30 mouse cellular contexts compared by ENCODE assay signal in the genomic region with DNA sequence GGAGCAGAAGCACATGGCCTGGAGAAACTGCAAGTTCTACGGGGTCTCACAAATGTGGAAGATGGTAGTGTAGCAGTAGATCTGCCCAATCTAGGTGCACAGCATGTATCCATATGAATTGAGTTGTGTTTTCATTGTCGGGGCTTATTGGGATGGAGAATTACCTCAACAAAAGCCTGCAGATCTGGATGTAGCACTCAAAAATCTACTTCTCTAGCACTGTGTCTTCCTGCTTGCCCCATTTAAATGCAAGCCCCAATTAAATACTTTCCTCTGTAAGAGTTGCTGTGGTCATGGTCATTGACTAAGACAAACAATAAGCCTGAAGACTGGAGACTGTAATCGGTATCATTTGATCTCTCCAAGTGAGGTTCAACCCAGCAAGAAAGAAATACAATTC.
"Had no signal": no experiment of that assay in that cellular context is flagged by ENCODE, and none has a peak within 500 bp of the region (broad histone marks: within the 10 kb centered on the region; RNA-seq: fewer than 3 reads in every experiment).

No protein-coding gene starts in this region.

- DNase-seq: gastrocnemius, adult 2 months; gastrocnemius, postnatal 10 days; gastrocnemius, postnatal 25 days; heart, adult 18-20 months; heart, postnatal 10 days; heart, postnatal 4 days; kidney, adult 2 months; kidney, adult 9 months; kidney, postnatal 10 days; kidney, postnatal 25 days; kidney, postnatal 4 days; liver; liver, embryonic 13.5 days; liver, postnatal 0 days had no signal

- H3K9me3 ChIP-seq: heart, embryonic 10.5 days; heart, embryonic 12.5 days; hindbrain, embryonic 10.5 days; hindbrain, embryonic 12.5 days; intestine, embryonic 15.5 days; kidney, embryonic 15.5 days; limb, embryonic 10.5 days; limb, embryonic 12.5 days; liver, embryonic 13.5 days; liver, embryonic 15.5 days had no signal

- H3K27ac ChIP-seq: gastrocnemius, adult 2 months; heart, embryonic 10.5 days; hindbrain, embryonic 10.5 days; hindbrain, embryonic 12.5 days; hindbrain, embryonic 14.5 days; intestine, embryonic 15.5 days; kidney, embryonic 15.5 days; layer of hippocampus, adult 2 months; left cerebral cortex, adult 2 months; limb, embryonic 10.5 days; limb, embryonic 12.5 days; liver, embryonic 13.5 days; liver, embryonic 15.5 days had no signal

- H3K4me1 ChIP-seq: heart, embryonic 10.5 days; heart, embryonic 12.5 days; hindbrain, embryonic 10.5 days; hindbrain, embryonic 12.5 days; intestine, embryonic 15.5 days; kidney, embryonic 15.5 days; limb, embryonic 10.5 days; limb, embryonic 12.5 days; liver, embryonic 13.5 days; liver, embryonic 15.5 days had no signal

- ATAC-seq: hindbrain, embryonic 16.5 days; inflammation-experienced regulatory T-cells, adult 6 months; intestine, embryonic 15.5 days; intestine, postnatal 0 days; liver, postnatal 0 days had no signal

- H3K4me3 ChIP-seq: gastrocnemius, adult 2 months; heart, embryonic 10.5 days; heart, embryonic 12.5 days; hindbrain, embryonic 10.5 days; hindbrain, embryonic 12.5 days; intestine, embryonic 15.5 days; kidney, embryonic 15.5 days; layer of hippocampus, adult 2 months; left cerebral cortex, adult 2 months; limb, embryonic 10.5 days; limb, embryonic 12.5 days; liver, embryonic 13.5 days; liver, embryonic 15.5 days had no signal

- H3K4me2 ChIP-seq: heart, embryonic 12.5 days; hindbrain, embryonic 12.5 days; hindbrain, embryonic 14.5 days; intestine, embryonic 15.5 days; kidney, embryonic 15.5 days; limb, embryonic 12.5 days; liver, embryonic 11.5 days; liver, embryonic 13.5 days; liver, embryonic 15.5 days had no signal

- H3K36me3 ChIP-seq: heart, embryonic 10.5 days; heart, embryonic 12.5 days; hindbrain, embryonic 10.5 days; hindbrain, embryonic 12.5 days; intestine, embryonic 15.5 days; kidney, embryonic 15.5 days; limb, embryonic 10.5 days; limb, embryonic 12.5 days; liver, embryonic 13.5 days; liver, embryonic 15.5 days had no signal

- H3K27me3 ChIP-seq: heart, embryonic 12.5 days; hindbrain, embryonic 12.5 days; intestine, embryonic 15.5 days; kidney, embryonic 15.5 days; limb, embryonic 12.5 days; liver, embryonic 13.5 days; liver, embryonic 15.5 days had no signal

- H3K9ac ChIP-seq: heart, embryonic 12.5 days; hindbrain, embryonic 12.5 days; hindbrain, embryonic 14.5 days; intestine, embryonic 15.5 days; kidney, embryonic 15.5 days; limb, embryonic 12.5 days; liver, embryonic 13.5 days; liver, embryonic 15.5 days; liver, postnatal 0 days had no signal
